Mouse (Mus musculus) hindbrain, embryonic 14.5 days (tissue): Measurements from ENCODE around the gene 4930562C15Rik. TPM values are rescaled to one million over a fixed set of nuclear protein-coding genes. Genes with fewer than 3 reads are reported as not detected.

ENCODE experiments used
- polyA plus RNA-seq: library from polyadenylated mRNA; unstranded; fragments of >200 nt; fragmentation: Nextera tagmentation; extraction: Ambion mirVana; gene quantifications from 2 replicates; pipeline ENCODE4 v1.2.1, GENCODE M21; 2014

The 4930562C15Rik gene
- polyA plus RNA-seq, 1 experiment from 2014 or later: 0.74 TPM

Other genes with a start within 250 kb of the 4930562C15Rik start
- gene Glis2, start 240.7 kb upstream of the 4930562C15Rik start, polyA plus RNA-seq: 18.1 and 19.0 TPM in 2 replicates
- 174 and 193 TPM in 2 replicates for gene Pam16, start 210.4 kb upstream of the 4930562C15Rik start, polyA plus RNA-seq
- 6.4 and 6.6 TPM in 2 replicates for gene Vasn, start 195.5 kb upstream of the 4930562C15Rik start, polyA plus RNA-seq
- gene Dnaja3, start 195.4 kb upstream of the 4930562C15Rik start, polyA plus RNA-seq: 54.6 and 64.8 TPM in 2 replicates
- gene Coro7, start 155.6 kb upstream of the 4930562C15Rik start, polyA plus RNA-seq: 24.1 and 27.2 TPM in 2 replicates
- 56.4 and 58.0 TPM in 2 replicates for gene Nmral1, start 116.1 kb upstream of the 4930562C15Rik start, polyA plus RNA-seq
- gene Hmox2, start 109.1 kb upstream of the 4930562C15Rik start, polyA plus RNA-seq: 102 and 115 TPM in 2 replicates
- 112 and 121 TPM in 2 replicates for gene Cdip1, start 45.1 kb upstream of the 4930562C15Rik start, polyA plus RNA-seq
- gene Ubald1, start 44.9 kb downstream of the 4930562C15Rik start, polyA plus RNA-seq: 54.0 and 54.4 TPM in 2 replicates
- gene Mgrn1, start 50.8 kb downstream of the 4930562C15Rik start, polyA plus RNA-seq: 119 and 122 TPM in 2 replicates
- 122 and 133 TPM in 2 replicates for gene Nudt16l1, start 103.3 kb downstream of the 4930562C15Rik start, polyA plus RNA-seq
- 55.9 and 58.5 TPM in 2 replicates for gene Anks3, start 128.8 kb downstream of the 4930562C15Rik start, polyA plus RNA-seq
- not detected in 2 replicates for gene Sept12, start 162.4 kb downstream of the 4930562C15Rik start, polyA plus RNA-seq
- gene Smim22, start 171.9 kb downstream of the 4930562C15Rik start, polyA plus RNA-seq: 4.2 and 4.7 TPM in 2 replicates
- 147 and 154 TPM in 2 replicates for gene Rogdi, start 178.1 kb downstream of the 4930562C15Rik start, polyA plus RNA-seq
- gene Glyr1, start 214.4 kb downstream of the 4930562C15Rik start, polyA plus RNA-seq: 120 and 144 TPM in 2 replicates
- gene Ubn1, start 214.6 kb downstream of the 4930562C15Rik start, polyA plus RNA-seq: 14.4 and 14.9 TPM in 2 replicates